Mouse (Mus musculus) embryonic fibroblast, embryonic 13.5 days (primary cell): ENCODE measurements at regions not wholly inside any gene's neighbourhood (a gene's known extent, or its start where the extent isn't known, plus 50 kb on each side); places are given as distances from the start of the nearest gene placed in this dataset.

Experiments
- H3K27ac ChIP-seq: 2 replicates; pipeline ENCODE4 v1.5.1; 2012; ENCODE audit warnings: low read length, control low read depth, inconsistent platforms; ENCODE audit not compliant: insufficient read depth
- H3K4me1 ChIP-seq: 2 replicates; pipeline ENCODE4 v1.6.1; 2011; ENCODE audit warnings: low read length; ENCODE audit not compliant: control insufficient read depth, insufficient read depth
- H3K4me3 ChIP-seq: 2 replicates; pipeline ENCODE4 v1.5.1; 2011; ENCODE audit warnings: mild to moderate bottlenecking, control low read depth, low read length; ENCODE audit not compliant: insufficient read depth
- CTCF ChIP-seq: IDR thresholded peaks from 2 replicates; pipeline ENCODE4 v1.5.1; 2011; ENCODE audit warnings: mild to moderate bottlenecking, control low read depth, low read length, moderate library complexity, borderline replicate concordance; ENCODE audit not compliant: insufficient read depth
- POLR2A ChIP-seq: IDR thresholded peaks from 2 replicates; pipeline ENCODE4 v1.6.1; 2011; ENCODE audit warnings: low read depth, mild to moderate bottlenecking, control low read depth, low read length, moderate library complexity

DNA sequence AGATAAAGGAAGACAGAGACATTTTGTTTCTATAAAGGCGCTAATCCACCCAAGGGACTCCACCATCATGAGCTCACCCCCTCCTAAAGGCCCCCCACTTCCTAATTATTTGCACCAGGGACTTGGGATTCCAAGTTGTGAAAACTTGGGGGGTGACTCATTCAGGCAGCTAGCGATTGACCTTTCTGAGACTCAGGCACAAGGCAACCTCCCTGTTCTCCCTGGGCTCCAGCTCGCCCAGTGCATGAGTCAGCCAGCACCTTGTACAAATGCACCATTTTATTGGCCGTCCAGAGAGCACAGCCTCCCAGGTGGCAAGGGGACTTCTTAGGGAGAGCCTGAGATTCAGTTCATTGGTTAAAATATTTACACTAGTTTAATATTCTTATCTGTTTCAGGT lies 78.0 kb upstream of the Dio3 start:
- Histone ChIP-seq H3K4me3 (no peak overlapping the region), H3K4me1 (peaks cover 6% of the 10 kb centered on the region), H3K27ac (no peak overlapping the region)
- TF ChIP-seq CTCF, result no peak
- no peak for TF ChIP-seq POLR2A

DNA sequence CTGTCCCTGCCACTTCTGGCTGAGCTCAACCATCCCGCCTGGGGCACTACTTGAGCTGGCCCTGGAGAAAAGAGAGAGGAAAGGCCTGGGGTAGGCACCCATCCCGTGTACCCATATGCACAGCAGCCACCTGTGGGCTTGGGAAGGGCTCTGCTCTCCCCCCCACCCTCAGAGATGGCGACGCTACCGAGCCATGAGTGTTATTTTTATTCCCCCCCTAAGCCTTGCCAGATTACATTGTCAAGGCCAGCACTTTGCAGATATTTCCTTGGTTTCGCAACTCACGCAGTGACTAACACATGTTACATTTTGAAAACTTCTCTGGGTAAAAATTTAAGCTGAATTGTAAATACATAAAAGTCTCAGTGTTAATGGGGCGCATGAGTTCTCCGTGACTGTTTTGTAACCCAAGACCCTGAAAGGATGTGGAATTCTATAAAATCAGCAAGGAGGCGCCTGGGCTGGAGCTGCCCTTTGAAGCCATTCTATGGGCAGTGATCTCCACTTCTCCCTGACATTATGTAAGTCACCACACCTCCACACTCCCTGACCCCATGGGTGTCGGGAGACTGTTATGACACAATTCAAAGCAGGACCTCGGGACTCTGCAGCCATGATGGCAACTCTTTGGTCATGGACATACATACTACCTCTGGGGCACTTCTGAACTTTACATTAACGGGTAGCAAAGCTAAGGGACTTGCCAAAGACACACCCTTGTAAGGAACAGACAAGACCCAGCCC lies 75.4 kb upstream of the Dio3 start:
- Histone ChIP-seq H3K4me3 (no peak overlapping the region), H3K4me1 (peaks cover 14% of the 10 kb centered on the region), H3K27ac (peak overlapping the region; percentile 56)
- TF ChIP-seq CTCF, result no peak
- TF ChIP-seq POLR2A, result no peak

- TF ChIP-seq CTCF, result no peak
- TF ChIP-seq POLR2A, result no peak
- Histone ChIP-seq H3K27ac (peak overlapping the region; percentile 30; the same call in 1 of the 2 replicates), H3K4me1 (peaks cover 14% of the 10 kb centered on the region), H3K4me3 (no peak overlapping the region)
Measured at GRCm38 (mm10) chr12:110204246-110204989, 74.5 kb upstream of the Dio3 start.

- Histone ChIP-seq H3K27ac (no peak overlapping the region), H3K4me1 (peaks cover 14% of the 10 kb centered on the region), H3K4me3 (no peak overlapping the region)
- TF ChIP-seq POLR2A (no peak), CTCF (no peak)
Measured at GRCm38 (mm10) chr12:110206271-110206670, 72.6 kb upstream of the Dio3 start.

DNA sequence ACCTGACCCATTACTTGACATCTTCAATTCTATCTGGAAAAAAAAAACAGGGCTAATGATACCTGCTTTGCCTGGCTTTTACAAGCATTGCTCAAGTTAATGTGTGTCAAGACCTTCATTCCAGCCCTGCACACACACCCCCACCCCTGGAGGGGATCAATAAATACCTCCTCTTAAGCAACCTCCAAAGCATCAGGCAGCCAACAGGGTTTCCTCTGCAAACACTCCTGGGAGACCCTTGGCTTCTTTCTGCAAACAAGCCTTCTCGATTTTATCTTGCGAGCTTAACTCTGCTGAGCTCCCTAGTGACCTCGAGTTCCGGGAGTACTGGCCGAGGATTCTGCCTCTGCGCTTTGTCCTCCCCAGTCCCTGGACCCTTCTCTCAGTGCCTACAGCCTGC lies 72.1 kb upstream of the Dio3 start:
- peaks cover 14% of the 10 kb centered on the region for H3K4me1 ChIP-seq
- H3K27ac ChIP-seq, result peak overlapping the region; percentile 16; the same call in 1 of the 2 replicates
- no peak overlapping the region for H3K4me3 ChIP-seq
- TF ChIP-seq CTCF, result no peak
- TF ChIP-seq POLR2A, result no peak

GRCm38 (mm10) chr12:110207246-110207852 lies 71.5 kb upstream of the Dio3 start:
- peak overlapping the region; percentile 16; the same call in 1 of the 2 replicates for H3K27ac ChIP-seq
- peaks cover 14% of the 10 kb centered on the region for H3K4me1 ChIP-seq
- TF ChIP-seq POLR2A, result no peak
- TF ChIP-seq CTCF, result no peak
- no peak overlapping the region for H3K4me3 ChIP-seq

- TF ChIP-seq CTCF, result no peak
- TF ChIP-seq POLR2A, result no peak
- Histone ChIP-seq H3K4me3 (no peak overlapping the region), H3K4me1 (no peaks in the 10 kb centered on the region), H3K27ac (no peak overlapping the region)
Measured at GRCm38 (mm10) chr12:110212716-110213115, 66.2 kb upstream of the Dio3 start.

DNA sequence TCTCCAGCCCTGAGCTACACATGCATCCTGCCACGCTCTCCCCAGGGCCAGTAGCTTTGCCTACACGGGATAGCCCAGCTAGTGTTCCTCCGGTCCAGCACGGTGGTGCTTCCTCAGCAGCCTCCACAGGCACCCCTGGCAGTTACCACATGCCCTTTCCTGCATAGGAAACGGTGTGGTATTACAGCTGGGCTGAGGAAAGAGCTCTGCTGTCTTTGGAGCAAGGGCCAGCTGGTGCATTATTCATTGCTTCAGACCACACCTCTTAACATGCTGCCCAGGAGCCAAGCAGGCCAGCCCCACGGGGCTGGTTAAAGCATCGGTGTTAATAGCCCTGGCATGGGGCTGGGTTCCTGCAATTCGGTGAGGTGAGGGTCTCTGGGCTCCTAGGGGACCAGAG lies 64.0 kb upstream of the Dio3 start:
- no peaks in the 10 kb centered on the region for H3K4me1 ChIP-seq

GRCm38 (mm10) chr12:110215311-110215710 lies 63.6 kb upstream of the Dio3 start:
- Histone ChIP-seq H3K27ac (no peak overlapping the region), H3K4me3 (no peak overlapping the region), H3K4me1 (no peaks in the 10 kb centered on the region)
- no peak for TF ChIP-seq POLR2A
- no peak for TF ChIP-seq CTCF

More for the DNA sequence above, 64.0 kb upstream of the Dio3 start:
- Histone ChIP-seq H3K4me3 (no peak overlapping the region), H3K27ac (no peak overlapping the region)
- TF ChIP-seq POLR2A (no peak), CTCF (no peak)
